Mouse (Mus musculus) urinary bladder, adult 2 months (tissue): ENCODE results near the gene Sik3. TPM values are rescaled to one million over a fixed set of nuclear protein-coding genes. Genes with fewer than 3 reads are reported as not detected.

Experiments used
- DNase-seq: peaks from one replicate; pipeline ENCODE4 v3.0.0; 2022; ENCODE audit warnings: low spot score
- polyA plus RNA-seq: library from polyadenylated mRNA; depleted of rRNA; stranded (reverse); fragments of >200 nt; gene quantifications from 2 replicates; pipeline ENCODE4 v1.2.3, GENCODE M21; 2012

Sik3 gene
- polyA plus RNA-seq, 1 experiment: 9.7 TPM

DNA sequence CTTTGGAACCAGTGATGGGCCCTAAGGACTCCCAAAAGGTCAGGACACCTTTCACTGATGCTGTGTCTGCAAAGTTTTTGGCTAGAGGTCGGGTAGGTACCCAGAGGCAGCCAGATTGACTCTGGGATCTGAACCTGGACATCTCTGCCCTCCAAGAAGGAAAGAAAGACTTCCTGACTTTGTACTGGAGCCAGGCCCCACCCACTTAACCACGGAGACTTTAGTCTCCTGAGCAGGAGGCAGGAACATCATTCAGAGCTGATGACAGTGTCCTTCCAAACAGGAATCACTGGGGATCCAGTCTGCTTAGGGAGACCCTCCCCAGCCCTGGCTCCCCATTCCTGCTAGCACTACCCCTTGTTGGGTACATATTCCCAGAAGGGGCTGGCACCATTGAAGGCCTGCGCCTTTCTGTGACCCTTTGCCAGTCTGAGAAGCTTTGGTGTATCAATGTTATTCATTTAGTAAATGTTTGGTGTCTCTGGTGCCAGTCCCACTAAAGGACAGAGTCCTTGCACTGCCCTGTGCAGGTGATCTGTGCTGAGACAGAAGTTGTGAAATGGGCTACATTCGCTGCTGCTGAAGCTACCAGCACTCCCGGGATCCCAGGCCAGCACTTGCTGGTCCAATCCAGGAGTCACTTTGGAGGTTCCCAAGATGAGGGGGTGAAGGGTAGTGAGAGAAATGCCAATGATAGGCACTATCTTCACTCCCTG, 212.5 kb downstream of the Sik3 start:
- DNase-seq: no peak

DNA sequence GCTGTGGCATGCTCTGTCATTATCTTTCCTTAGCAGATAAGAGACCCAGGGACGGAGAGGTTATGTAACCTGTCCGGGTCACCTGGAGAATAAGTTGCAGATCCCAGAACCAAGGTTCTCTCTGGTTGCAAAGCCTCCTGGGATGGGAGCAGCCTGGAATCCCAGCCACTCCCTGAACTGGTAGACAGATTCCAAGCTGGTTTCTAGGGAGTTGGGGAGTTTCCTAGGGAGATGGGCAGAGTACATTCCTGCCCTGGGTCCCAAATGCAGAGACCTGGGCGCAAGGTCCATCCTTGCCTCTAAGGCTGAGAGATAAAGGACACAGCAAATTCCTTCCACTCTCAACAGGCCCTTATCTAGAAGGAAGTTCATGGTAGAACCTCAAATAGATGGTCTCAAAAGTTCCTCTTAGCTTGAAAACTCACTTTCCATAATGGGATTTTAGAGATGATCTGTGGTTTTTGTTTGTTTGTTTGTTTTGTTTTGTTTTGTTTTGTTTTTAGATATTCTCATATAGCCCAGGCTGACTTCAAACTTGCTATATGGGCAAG, 214.5 kb downstream of the Sik3 start:
- DNase-seq: no peak

DNA sequence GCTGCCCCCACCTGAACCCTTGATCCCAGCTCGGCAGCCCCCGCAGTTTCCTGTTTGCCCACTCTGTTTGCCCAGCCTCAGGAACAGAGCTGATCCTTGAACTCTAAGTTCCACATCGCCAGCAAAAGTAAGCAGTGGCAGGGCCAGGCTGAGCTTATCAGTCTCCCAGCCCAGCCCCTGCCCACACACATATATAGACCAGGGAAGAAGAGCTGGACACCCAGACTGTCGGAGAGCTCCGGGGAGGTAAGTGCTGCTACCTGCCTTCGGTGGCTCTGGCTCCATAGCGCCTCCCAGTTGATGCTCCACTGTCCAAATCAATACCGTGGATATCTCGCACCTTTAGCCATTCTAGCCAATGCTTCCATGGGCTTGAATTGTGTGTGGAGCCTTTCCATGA, 215.9 kb downstream of the Sik3 start, which contains the start of gene Apoa1:
Gene Apoa1, plus strand, starts transcription at position 90 of the 400 bp plus-strand sequence.
- DNase-seq: no peak

DNA sequence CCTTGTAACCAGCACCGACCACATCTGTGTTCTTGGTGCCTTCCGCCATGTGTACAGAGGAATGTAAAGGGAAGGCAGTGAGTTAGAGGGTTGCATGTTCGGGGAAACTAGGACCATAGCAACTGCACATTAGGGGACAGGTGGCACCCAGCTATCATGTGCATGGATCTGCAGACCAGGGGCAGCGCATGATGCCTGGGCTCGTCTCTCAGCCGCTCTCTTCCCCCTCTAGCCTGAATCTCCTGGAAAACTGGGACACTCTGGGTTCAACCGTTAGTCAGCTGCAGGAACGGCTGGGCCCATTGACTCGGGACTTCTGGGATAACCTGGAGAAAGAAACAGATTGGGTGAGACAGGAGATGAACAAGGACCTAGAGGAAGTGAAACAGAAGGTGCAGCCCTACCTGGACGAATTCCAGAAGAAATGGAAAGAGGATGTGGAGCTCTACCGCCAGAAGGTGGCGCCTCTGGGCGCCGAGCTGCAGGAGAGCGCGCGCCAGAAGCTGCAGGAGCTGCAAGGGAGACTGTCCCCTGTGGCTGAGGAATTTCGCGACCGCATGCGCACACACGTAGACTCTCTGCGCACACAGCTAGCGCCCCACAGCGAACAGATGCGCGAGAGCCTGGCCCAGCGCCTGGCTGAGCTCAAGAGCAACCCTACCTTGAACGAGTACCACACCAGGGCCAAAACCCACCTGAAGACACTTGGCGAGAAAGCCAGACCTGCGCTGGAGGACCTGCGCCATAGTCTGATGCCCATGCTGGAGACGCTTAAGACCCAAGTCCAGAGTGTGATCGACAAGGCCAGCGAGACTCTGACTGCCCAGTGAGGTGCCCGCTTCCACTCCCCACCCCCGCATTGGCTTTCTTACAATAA, 217.2 kb downstream of the Sik3 start:
- DNase-seq: peak; percentile 67

DNA sequence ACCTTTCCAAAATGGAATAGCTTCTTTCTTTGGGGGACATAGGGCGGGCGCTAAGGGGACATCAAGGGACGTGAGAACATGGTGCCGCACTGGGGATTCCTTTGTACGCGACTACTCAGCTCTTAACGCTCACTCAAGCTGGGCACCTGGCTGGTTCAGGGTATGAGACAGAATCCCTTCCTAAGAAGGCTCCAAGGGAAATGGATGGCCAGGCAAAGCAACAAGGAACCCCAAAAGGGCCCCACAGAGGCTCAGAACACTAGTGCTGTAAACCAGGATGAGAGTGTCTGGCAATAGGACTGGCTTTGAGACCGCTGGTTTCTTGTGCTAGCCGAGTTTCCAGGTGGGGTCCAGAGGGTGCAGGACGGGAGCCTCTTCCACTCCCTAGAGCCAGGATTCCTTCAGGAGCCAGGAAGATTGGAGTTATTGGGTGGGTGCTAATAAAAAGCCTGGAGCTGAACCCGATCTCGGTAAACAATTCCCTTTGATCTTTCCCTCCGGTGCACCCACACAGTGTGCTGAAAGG, 217.9 kb downstream of the Sik3 start:
- no peak for DNase-seq

DNA sequence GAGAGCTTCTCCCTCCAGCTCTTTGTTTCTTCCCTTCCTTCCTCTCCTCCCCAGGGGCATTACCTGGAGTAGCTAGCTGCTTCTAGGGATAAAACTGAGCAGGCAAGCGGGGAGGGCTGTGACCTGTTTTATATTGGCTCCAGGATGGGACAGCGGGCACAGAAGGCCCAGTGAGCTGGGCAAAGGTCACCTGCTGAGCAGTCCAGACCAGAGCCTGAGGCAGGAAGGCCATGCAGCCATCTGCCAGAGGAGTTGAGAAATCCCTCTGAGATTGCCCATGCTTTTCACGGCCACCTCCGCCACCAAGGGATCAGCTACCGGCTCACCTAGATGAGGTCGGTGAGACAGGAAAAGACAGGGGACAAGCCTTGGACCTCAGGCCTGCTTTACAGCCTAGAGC, 222.6 kb downstream of the Sik3 start:
- no peak for DNase-seq

DNA sequence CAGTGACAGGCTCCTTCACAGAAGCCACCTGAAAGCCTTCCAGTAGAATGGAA, 222.8 kb downstream of the Sik3 start, which contains the start of gene Apoc3:
Gene Apoc3, minus strand, starts transcription at position 41 of the 53 bp plus-strand sequence.
- DNase-seq: no peak

DNA sequence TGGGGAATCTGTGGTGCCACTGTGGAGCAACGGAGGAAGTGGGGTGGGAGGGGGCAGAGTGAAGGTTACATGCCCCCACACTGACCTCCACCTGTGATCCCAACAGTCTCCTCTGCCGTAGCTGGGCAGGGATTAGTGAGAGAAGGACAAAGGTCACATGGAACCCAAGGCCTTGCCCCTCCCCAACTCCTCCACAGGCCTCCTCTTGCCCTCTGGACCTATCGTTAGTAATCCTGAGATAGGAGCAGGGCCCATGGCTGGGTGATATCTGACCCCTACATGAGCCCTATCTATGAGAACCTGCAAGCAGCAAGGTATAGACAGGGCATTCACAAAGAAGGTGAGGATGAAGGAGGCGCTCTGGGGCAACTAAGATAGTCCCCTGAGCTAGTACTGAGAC, 223.0 kb downstream of the Sik3 start:
- DNase-seq: no peak

DNA sequence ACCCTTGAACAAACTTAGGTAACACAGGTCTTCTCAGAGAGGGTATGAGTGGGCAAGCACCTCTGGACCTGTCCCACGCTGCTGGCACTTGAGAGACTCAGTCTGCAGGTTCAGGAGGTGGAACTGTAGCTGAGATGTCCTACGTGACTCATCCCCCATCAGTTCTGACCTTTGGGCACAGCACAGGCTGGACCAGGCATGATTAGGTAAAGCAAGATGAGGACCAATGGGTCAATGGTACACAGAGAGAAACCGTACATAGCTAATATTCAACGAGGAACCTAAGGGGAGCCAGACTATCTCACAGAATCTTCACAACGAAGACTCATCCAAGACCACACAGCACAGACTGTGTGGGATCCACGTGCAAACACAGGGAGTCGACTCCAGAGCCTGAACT, 226.2 kb downstream of the Sik3 start:
- DNase-seq: no peak

DNA sequence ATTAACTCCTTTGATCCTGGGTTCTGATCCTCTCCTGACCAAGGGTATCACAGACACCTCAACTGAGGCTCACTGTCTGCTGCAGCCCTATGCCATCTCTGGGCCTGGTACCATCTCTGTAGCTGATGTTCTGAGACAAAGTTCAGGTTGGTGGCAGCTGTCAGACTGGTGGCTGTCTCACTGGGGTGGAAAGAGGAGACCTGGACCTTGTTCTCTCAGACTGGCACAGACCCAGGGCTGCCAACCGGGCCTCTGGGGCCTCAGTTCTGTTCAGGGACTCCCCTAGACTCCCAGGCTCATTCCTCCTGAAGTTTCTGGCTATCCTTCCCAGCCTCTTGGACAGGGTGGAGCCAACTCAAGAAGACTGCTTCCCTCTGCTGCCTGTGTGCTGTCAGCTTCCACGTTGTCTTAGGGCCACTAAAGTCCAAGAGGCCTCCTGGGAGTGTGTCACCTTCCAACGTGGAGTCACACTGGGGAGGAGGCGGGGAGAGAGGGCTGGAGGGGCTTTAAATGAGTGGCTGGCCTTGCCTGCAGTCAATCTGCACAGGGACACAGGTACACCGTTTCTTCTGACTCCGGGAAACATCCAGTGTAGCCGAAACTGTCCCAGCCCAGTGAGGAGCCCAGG, 228.0 kb downstream of the Sik3 start, which contains the start of gene Apoa4:
Gene Apoa4, plus strand, starts transcription at position 171 of the 628 bp plus-strand sequence.
- no peak for DNase-seq

DNA sequence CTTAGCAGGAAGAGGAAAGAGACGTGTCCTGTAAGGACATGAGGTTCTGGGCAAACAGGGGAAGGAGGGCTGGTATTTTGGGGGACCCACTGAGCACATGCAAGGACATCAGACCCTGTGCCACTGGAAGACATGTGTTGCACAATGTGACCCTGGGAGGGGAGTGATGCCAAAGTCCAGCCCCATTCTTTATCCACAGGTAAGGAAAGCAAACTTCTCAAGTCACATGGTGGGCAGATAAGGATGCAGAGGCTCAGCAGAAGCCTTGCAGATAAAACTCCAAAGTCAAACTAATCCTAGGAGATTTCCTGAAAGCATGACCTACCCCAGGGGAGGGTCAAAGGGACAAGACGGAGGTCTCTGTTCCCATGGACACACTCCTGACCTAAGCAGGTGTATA, 229.2 kb downstream of the Sik3 start:
- no peak for DNase-seq

DNA sequence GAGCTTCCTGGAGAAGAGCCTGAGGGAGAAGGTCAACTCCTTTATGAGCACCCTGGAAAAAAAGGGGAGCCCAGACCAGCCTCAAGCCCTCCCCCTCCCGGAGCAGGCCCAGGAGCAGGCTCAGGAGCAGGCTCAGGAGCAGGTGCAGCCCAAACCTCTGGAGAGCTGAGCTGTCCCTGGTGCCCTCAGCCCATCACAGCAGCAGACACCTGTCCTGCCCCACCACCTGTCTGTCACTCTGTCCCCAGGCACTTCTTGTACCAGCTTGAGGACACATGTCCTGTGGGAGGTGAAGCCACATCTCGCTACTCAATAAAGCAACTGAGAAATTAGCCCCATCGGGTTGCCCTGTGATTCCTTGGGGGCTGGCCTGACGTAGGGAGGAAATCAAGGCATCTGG, 230.5 kb downstream of the Sik3 start:
- DNase-seq: no peak

DNA sequence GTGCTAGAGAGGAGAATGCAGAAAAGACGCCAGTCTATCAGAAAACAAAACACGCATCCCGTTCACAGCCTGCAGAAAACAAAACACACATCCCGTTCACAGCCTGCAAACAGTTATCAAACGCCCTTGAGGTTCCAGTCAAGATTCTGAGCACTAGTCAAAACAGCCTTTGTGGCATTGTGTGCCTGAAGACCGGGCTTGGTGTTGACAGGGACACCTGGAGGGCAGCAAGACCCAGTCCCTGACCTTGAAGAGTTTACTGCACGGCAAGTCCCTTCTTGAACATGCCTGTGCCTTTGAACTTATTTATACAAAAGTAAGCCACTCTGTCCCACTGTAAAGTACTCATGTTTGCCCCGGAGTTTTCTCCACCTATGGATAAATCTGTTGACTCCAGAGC, 231.0 kb downstream of the Sik3 start:
- DNase-seq: no peak

DNA sequence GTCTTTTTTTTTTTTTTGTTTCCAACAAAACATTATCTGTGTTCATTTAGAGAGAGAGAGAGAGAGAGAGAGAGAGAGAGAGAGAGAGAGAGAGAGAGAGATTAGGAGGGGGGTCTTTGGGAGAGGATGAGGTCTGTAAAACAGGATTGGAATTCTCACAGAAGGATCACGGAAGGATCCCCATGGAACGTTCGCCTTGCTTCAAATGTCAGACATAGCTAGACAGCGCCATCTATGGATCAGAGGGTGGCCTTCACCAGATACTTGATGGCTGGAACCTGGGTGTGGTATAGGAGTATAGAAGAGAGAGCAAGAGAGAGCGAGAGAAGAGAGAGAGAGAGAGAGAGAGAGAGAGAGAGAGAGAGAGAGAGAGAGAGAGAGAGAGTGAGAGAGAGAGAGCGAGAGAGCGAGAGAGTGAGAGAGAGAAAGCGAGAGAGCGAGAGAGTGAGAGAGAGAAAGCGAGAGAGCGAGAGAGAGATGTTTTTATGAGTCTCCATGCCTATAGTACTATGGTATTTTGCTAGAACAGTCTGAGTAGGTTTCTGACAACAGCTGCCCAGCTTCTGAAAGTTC, 234.2 kb downstream of the Sik3 start:
- no peak for DNase-seq

DNA sequence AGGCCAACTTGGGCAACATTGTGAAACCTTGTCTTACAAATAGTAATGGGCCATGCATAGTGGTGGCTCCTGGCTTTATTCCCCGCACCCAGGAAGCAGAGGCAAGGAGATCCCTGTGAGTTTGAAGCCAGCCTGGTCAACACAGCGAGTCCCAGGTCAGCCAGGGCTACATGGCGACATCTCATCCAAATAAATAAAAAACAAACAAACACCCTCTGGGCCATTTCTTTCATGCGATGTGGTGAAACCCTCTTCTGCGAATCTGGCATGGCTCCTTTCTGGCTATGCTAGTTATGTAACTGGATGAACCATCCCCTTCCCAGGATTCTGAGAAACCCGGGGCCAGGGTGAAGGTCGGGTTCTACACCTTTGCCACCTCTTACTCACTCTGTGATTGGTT, 243.6 kb downstream of the Sik3 start:
- DNase-seq: no peak

DNA sequence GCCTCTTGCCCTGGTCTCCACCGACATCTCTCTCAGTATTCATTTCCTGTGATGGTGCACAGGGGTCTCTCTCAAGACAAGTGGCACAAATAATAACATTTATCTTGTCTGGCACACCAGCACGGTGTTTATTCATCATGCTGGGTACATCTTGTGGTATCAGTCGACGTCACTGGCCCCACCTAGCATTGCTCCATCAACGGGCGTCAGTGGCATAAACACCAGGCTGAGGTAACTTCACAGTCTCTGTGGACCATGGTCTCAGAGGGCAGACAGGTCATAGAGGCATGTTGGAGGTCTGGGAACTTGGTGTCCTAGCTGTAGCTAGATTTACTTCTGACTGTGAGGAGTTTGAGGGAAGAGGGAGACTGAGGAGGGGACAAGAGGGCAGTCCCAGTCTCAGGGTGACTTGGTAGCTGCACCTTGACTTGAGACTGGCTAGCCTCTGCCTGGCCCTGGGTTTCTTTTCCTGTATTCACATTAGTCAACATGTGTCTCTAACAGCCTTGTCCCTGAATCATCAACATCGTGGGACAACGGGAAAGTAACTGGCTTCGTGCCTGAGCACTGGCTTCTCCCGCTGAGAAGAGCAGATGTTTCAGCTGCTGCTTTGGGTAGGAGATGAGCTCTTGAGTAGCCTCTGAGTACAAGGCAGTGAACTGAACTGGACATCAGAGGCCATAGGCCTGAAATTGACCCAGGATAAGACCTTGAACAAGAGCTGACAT, 244.2 kb downstream of the Sik3 start:
- DNase-seq: no peak

DNA sequence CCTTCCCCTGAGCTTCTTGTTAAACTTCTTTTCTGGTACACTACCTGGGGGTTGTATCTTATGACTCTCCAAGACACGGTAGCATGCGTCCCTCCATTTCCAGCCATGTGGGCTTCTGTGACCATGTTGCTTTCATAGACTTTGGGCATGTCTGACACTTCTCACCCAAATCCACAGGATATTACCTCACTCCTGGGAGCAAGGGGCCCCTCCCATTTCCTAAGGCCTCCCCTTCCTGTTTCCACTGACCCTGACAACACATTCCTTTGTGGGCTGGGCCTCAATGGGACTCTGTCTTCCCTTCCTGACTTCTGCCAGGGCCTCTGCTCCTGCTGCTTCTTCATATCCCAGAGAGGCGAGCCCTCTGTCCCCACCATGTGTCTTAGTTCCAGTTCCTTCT, 244.9 kb downstream of the Sik3 start:
- no peak for DNase-seq

DNA sequence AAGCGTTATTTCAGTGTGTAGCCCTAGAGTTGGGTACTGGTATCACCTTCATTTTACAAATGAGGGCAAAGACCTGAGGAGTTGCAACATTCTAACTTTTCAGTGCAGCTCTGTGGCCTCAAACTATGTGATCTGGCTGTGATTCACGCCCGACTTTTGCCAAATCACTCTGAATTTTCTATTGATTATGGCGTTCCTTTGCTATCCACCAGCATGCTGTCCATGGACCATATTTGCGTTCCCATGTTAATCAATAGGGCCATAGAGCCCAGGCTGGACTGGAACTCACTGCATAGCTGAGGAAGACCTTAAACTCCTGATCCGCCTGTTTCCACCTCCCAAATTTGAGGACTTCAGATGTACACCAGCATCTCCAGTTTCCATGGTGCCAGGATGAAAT, 246.5 kb downstream of the Sik3 start:
- no peak for DNase-seq

DNA sequence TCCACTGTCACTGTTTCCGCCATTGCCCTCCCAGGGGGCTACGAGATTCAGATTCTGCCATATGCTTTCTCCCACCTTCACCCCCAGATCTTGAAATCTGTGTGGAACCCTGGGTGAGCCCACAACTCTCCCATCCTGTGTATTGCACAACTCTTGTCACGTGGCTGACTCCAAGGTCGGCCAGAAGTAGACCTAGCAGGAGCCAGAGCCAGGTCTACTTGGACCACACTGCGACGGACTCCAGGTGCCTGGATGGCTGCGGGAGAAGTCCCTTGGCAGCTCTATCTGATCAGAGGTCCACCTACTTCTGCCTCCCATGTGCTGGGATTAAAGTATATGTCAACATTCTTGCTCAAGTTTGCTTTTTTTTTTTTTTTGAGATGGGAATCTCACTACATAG, 248.5 kb downstream of the Sik3 start:
- DNase-seq: no peak

DNA sequence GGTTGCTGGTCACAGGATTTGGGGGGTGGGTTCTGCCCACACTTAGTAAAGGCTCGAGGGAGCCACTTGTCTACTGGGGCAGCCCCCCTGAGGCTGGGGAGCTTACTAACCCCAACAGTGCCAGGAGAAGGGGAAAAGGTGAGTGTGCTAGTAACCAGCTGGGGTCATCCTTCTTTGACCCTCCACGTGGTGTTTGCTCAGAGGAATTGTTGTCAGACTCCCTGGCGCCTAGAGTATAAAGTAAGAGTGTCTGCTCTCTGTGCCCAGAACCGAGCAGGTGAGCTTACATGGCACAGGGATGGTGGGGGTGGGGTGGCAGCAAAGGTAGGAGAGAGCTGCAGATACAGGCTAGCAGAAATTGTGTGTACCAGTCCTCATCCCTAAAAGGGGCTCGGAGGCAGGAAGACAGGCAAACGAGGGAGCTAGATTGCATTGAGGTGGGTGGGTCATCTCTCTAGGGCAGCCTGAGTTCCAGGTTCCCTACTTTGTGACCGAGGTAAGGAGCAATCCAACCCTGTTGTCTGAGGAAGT, 255.8 kb downstream of the Sik3 start, which contains the start of gene Apoa5:
Gene Apoa5, plus strand, starts transcription at position 291 of the 531 bp plus-strand sequence.
- DNase-seq: no peak

DNA sequence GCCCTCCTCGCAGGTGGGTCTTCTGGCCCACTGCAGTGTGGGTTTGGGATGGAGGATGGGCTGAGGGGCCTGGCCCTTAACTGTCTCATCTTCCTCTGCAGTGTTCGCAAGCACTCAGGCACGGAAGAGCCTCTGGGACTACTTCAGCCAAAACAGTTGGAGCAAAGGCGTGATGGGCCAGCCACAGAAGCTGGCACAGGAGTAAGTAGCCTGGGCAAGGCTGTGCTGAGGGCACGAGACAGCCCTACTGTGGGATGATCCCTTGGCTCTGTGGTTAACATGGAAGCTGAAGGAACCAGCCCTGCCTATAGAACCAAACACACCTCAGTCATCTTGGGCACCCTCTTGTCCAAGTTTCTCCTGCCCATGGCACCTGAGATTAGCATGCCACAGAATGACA, 256.5 kb downstream of the Sik3 start:
- no peak for DNase-seq
